Mouse (Mus musculus) ES-Bruce4 (cell line): ENCODE data around the gene Notch4. TPM values are rescaled to one million over a fixed set of nuclear protein-coding genes. Genes with fewer than 3 reads are reported as not detected.

Experiments
- H3K27ac ChIP-seq: 2 replicates; pipeline ENCODE4 v1.5.1; 2012; ENCODE audit warnings: low read length, inconsistent platforms; ENCODE audit not compliant: insufficient read depth
- H3K27me3 ChIP-seq: 2 replicates; pipeline ENCODE4 v1.6.1; 2012; ENCODE audit warnings: mild to moderate bottlenecking, low read length, inconsistent platforms; ENCODE audit not compliant: control insufficient read depth, poor library complexity, insufficient read depth, severe bottlenecking
- H3K36me3 ChIP-seq: 2 replicates; pipeline ENCODE4 v1.6.1; 2012; ENCODE audit warnings: inconsistent platforms, mild to moderate bottlenecking, low read length, moderate library complexity; ENCODE audit not compliant: control insufficient read depth, poor library complexity, insufficient read depth, severe bottlenecking
- H3K4me1 ChIP-seq: one replicate; pipeline ENCODE4 v1.8.1; 2011; ENCODE audit warnings: low read length; ENCODE audit not compliant: control insufficient read depth, insufficient read depth
- H3K4me3 ChIP-seq: 2 replicates; pipeline ENCODE4 v1.5.1; 2011; ENCODE audit warnings: low read depth, mild to moderate bottlenecking, low read length
- H3K9ac ChIP-seq: 2 replicates; pipeline ENCODE4 v1.6.1; 2012; ENCODE audit warnings: low read depth, mild to moderate bottlenecking, inconsistent platforms; ENCODE audit not compliant: poor library complexity, severe bottlenecking
- H3K9me3 ChIP-seq: replicated peaks from 2 replicates; pipeline ENCODE4 v1.6.1; 2012; ENCODE audit warnings: mild to moderate bottlenecking, low read length, inconsistent platforms; ENCODE audit not compliant: control insufficient read depth, poor library complexity, insufficient read depth, severe bottlenecking
- CTCF ChIP-seq: IDR thresholded peaks from one replicate; pipeline ENCODE4 v1.8.1; 2011; ENCODE audit warnings: low read depth, low read length
- EP300 ChIP-seq: IDR thresholded peaks from 2 replicates; pipeline ENCODE4 v1.6.1; 2011; ENCODE audit warnings: low read depth, low read length; ENCODE audit not compliant: insufficient read depth
- POLR2A ChIP-seq: IDR thresholded peaks from one replicate; pipeline ENCODE4 v1.8.1; 2011; ENCODE audit warnings: low read length; ENCODE audit not compliant: insufficient read depth
- polyA plus RNA-seq: library from polyadenylated mRNA; stranded (reverse); fragments of >200 nt; gene quantifications from 2 replicates; pipeline ENCODE4 v1.2.4, GENCODE M21; 2011; ENCODE audit warnings: low read depth; ENCODE audit not compliant: missing spikeins, insufficient read depth, insufficient read length

The Notch4 gene
- polyA plus RNA-seq, 1 experiment, result 7.0 TPM

DNA sequence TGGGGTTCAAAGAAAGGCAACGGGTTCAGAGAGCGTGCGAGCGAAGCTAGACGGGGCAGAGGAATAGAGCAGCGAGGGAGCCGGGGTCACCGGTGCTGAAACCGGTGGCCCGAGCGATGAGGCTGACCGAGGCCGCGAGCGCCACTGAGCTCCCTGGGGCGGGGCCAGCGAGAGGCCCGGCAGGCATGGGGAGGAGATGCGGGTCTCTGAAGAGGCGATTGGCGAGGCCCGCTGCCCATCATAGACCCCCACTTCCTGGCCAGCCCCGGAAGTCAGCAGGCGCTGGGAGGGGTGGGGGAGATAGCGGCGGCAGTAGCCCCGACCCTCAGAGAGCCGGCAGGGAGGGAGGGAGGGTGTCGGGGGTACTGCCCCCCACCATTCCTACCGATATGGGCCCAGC lies 41.5 kb downstream of the Notch4 start:
- H3K4me1 ChIP-seq, result peaks cover 3% of the 10 kb centered on the region

DNA sequence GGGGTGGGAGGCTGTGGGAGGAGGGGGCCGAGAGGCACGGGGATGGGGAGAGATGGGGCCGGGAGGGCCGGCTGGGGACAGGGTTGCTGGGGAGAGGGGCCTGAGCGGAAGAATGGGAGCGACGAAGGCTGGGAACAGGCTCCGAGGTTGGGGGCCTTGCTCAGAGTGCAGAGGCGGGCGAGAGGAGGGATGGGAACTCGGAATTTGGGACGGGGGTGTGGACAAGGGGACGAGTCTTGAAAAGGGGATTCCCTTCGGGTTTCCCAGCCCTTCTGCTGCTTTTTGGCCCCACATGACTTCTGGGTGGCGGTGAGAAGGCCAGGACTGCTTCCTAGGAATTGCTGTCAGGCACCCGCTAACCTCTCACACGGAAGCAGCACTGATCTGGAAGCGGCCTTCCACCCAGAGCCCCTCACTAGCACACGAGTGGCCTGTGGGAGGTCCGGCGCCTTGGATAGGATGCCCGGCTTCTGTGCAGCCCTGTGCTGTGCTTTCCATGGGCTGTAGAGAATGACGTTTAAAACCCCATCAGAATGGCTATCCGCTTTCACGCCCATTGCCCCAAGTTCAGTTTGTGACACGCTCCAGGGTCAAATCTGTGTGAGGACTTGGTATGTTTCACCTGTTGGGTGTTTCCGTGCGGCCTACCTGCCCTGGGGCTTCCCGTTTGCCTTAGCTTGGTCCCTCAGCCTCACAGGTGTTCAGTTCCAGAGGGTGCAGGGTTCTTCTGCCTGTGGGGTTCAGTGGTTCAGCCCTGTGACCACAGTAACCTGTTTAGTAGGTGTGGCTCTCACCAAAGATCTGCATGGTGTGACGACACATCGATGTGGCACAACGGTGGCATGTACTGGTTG lies 42.3 kb downstream of the Notch4 start:
- peaks cover 3% of the 10 kb centered on the region for H3K4me1 ChIP-seq
- no peak overlapping the region for H3K27ac ChIP-seq
- TF ChIP-seq CTCF (no peak), POLR2A (no peak), EP300 (no peak)
- peak overlapping the region; percentile 81 for H3K9ac ChIP-seq
- H3K4me3 ChIP-seq, result peak overlapping the region; percentile 97
- no peaks in the 10 kb centered on the region for H3K36me3 ChIP-seq
- no peaks in the 10 kb centered on the region for H3K27me3 ChIP-seq
- H3K9me3 ChIP-seq, result no peaks in the 10 kb centered on the region

More for the DNA sequence above, 41.5 kb downstream of the Notch4 start:
- H3K4me3 ChIP-seq, result peak overlapping the region; percentile 97
- 0 out of 2 replicates have a peak, but pooled peaks cover under 1% of the 10 kb centered on the region for H3K36me3 ChIP-seq
- no peaks in the 10 kb centered on the region for H3K9me3 ChIP-seq
- peak overlapping the region; percentile 12 for H3K27ac ChIP-seq
- TF ChIP-seq CTCF (no peak), POLR2A (peak; percentile 92)
- H3K27me3 ChIP-seq, result no peaks in the 10 kb centered on the region
- H3K9ac ChIP-seq, result peak overlapping the region; percentile 81

DNA sequence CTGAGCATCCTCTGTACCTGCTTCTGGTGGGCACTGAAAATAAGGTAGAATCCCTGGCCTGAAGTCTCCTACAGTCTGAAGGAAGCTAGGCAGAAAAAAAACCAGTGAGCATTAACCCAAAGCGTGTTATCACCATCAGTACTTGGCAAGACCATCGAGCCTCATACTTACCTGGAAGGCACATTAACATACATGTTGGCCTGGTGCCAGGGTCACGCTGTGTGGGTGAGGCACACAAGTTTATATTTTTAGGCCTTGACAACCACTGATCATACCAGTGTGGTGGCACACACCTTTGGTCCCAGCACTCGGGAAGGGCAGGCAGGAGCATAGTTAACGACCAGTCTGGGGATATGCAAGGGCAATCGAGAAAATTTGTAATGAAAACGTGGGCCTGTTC lies 43.9 kb downstream of the Notch4 start:
- TF ChIP-seq CTCF, result no peak
- TF ChIP-seq POLR2A, result no peak
- no peak for TF ChIP-seq EP300
- Histone ChIP-seq H3K9ac (no peak overlapping the region), H3K4me3 (no peak overlapping the region)

DNA sequence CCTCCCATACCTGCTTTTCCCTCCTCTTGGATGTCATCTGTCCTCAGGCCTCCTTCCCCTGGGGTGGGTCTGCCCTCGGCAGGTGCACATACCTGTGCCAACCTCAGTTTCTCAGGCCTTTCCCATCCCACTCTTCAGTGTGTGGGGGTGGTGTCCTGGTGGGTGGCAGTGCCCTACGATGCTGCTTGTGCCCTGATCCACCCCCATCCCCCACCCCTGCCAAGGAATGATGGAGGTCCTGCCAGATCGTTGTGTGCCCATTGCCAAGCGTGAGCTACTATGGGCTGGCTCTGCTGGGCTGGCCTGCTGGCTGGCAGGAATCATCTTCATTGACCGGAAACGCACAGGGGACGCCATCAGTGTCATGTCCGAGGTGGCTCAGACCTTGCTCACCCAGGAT lies 47.0 kb downstream of the Notch4 start:
- no peaks in the 10 kb centered on the region for H3K36me3 ChIP-seq
- TF ChIP-seq CTCF, result no peak
- no peak for TF ChIP-seq POLR2A
- no peak for TF ChIP-seq EP300
- no peak overlapping the region for H3K4me3 ChIP-seq
- H3K27ac ChIP-seq, result no peak overlapping the region
- no peaks in the 10 kb centered on the region for H3K9me3 ChIP-seq
- H3K4me1 ChIP-seq, result peaks cover 3% of the 10 kb centered on the region
- H3K9ac ChIP-seq, result no peak overlapping the region
- no peaks in the 10 kb centered on the region for H3K27me3 ChIP-seq

More for the DNA sequence above, 43.9 kb downstream of the Notch4 start:
- no peak overlapping the region for H3K27ac ChIP-seq
- no peaks in the 10 kb centered on the region for H3K27me3 ChIP-seq
- no peaks in the 10 kb centered on the region for H3K9me3 ChIP-seq
- H3K4me1 ChIP-seq, result peaks cover 3% of the 10 kb centered on the region
- no peaks in the 10 kb centered on the region for H3K36me3 ChIP-seq

DNA sequence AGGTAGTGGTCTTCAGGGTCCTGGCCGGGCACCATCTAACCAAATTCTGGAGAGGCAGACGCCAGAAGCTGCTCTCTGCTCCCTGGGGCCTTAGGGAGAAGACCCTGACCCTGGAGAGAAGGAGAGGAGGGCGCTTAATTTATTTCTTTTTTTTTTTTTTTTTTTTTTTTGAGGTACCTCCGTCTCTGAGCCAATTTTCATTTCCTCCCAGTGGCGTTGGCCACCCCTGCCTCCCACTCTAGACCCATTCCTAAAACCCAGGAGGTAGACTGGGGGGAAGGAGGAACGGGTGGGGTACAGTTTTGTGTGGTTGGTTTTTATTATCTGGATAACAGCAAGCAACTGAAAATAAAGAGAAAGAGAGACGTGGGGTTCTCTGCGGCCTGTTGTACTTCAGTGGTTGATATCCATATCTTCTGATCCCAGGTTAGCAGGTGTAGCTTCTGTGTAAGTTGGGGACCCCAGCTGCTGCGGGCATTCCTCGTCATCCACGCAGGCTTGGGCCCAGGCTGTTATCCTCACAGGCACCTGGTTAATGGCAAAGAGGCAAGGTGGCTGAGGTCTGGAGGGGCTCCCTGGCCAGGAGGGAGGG lies 49.1 kb downstream of the Notch4 start:
- H3K27me3 ChIP-seq, result no peaks in the 10 kb centered on the region
- no peak overlapping the region for H3K9ac ChIP-seq
- no peak overlapping the region for H3K4me3 ChIP-seq
- H3K27ac ChIP-seq, result no peak overlapping the region
- H3K9me3 ChIP-seq, result no peaks in the 10 kb centered on the region
- H3K4me1 ChIP-seq, result no peaks in the 10 kb centered on the region
- H3K36me3 ChIP-seq, result no peaks in the 10 kb centered on the region
- TF ChIP-seq CTCF, result no peak
- no peak for TF ChIP-seq POLR2A
- TF ChIP-seq EP300, result no peak

GRCm38 (mm10) chr17:34613830-34614229 lies 49.8 kb downstream of the Notch4 start:
- Histone ChIP-seq H3K36me3 (no peaks in the 10 kb centered on the region), H3K4me1 (no peaks in the 10 kb centered on the region), H3K9me3 (no peaks in the 10 kb centered on the region), H3K27me3 (no peaks in the 10 kb centered on the region), H3K27ac (no peak overlapping the region), H3K4me3 (no peak overlapping the region), H3K9ac (no peak overlapping the region)
- no peak for TF ChIP-seq EP300
- no peak for TF ChIP-seq CTCF
- no peak for TF ChIP-seq POLR2A
